Mouse (Mus musculus): Measurements from ENCODE around the gene Frmd6. TPM values are rescaled to one million over a fixed set of nuclear protein-coding genes. Genes with fewer than 3 reads are reported as not detected.

The Frmd6 gene
- total and polyA plus RNA-seq, 3 experiments = 2.5 to 4.5 (median 3.5) TPM

GRCm38 (mm10) chr12:70884973-70885372 lies 59.7 kb downstream of the Frmd6 start:
- H3K36me3 ChIP-seq (replicated peaks in 1 of 2; ENCODE audit: control insufficient read depth in 1 of 2, insufficient read depth in 1 of 2, low read length in 1 of 2) = peaks cover 0 to 22% of the 10 kb centered on the region in 2 experiments
- in situ Hi-C loops (cut with MboI; ENCODE audit: low pct_ligation_motif_present, low pct_unique_long_range_greater_than_20kb, low sequenced_read_pairs) (no loop called here), dilution Hi-C loops (cut with MboI; ENCODE audit: extremely low pct_ligation_motif_present, extremely low pct_unique_long_range_greater_than_20kb, low sequenced_read_pairs) (no loop called here)
- H3K4me2 ChIP-seq (ENCODE audit: insufficient read depth, low read depth, poor library complexity, severe bottlenecking) = no peak overlapping the region
- no peaks in the 10 kb centered on the region for H3K9me3 ChIP-seq (replicated peaks; ENCODE audit: low read length)
- no peaks in the 10 kb centered on the region for H3K79me2 ChIP-seq (replicated peaks; ENCODE audit: control insufficient read depth, extremely low read depth, insufficient read depth, poor library complexity, severe bottlenecking)
- no peak overlapping the region for H3K27ac ChIP-seq (ENCODE audit: insufficient read depth, low read depth)
- no peaks in the 10 kb centered on the region for H3K27me3 ChIP-seq (replicated peaks)
- DNase-seq (ENCODE audit: extremely low read depth) = no peak
- no peak for TF ChIP-seq MAFK (IDR thresholded peaks at IDR 0.05; ENCODE audit: insufficient replicate concordance, low read length)
- no peak for TF ChIP-seq POLR2AphosphoS2 (IDR thresholded peaks at IDR 0.05; ENCODE audit: low read depth, low read length)
- TF ChIP-seq SIN3A (IDR thresholded peaks at IDR 0.05; ENCODE audit: low read length) = no peak
- TF ChIP-seq MXI1 (IDR thresholded peaks at IDR 0.05; ENCODE audit: low read depth, low read length) = no peak
- TF ChIP-seq ZMIZ1 (IDR thresholded peaks at IDR 0.05; ENCODE audit: low read depth, low read length) = no peak
- TF ChIP-seq PAX5 (IDR thresholded peaks at IDR 0.05; ENCODE audit: low read length) = no peak
- TF ChIP-seq USF1 (IDR thresholded peaks at IDR 0.05; ENCODE audit: low read depth, low read length) = no peak
- no peak for TF ChIP-seq NRF1 (IDR thresholded peaks at IDR 0.05; ENCODE audit: low read depth, low read length)
- TF ChIP-seq ETS1 (conservative IDR thresholded peaks at IDR 0.05; ENCODE audit: low read depth, low read length) = no peak
- peaks cover 2 to 8% of the 10 kb centered on the region in 2 experiments for H3K4me1 ChIP-seq (ENCODE audit: control insufficient read depth in 1 of 2, insufficient read depth in 2 of 2)
- H3K4me3 ChIP-seq (replicated peaks in 1 of 3; ENCODE audit: low read depth in 2 of 3, low read length in 2 of 3, poor library complexity in 1 of 3) = no peak overlapping the region
- H3K9ac ChIP-seq (ENCODE audit: insufficient read depth, low read depth) = no peak overlapping the region

GRCm38 (mm10) chr12:70885576-70885975 lies 60.3 kb downstream of the Frmd6 start:
- Histone ChIP-seq H3K9ac (ENCODE audit: insufficient read depth, low read depth) (no peak overlapping the region), H3K4me1 (ENCODE audit: control insufficient read depth in 1 of 2, insufficient read depth in 2 of 2) (peaks cover 5 to 7% of the 10 kb centered on the region in 2 experiments; a peak in 3 of 4 replicates), H3K4me3 (replicated peaks in 1 of 3; ENCODE audit: low read depth in 2 of 3, low read length in 2 of 3, poor library complexity in 1 of 3) (no peak overlapping the region), H3K4me2 (ENCODE audit: insufficient read depth, low read depth, poor library complexity, severe bottlenecking) (no peak overlapping the region), H3K79me2 (replicated peaks; ENCODE audit: control insufficient read depth, extremely low read depth, insufficient read depth, poor library complexity, severe bottlenecking) (no peaks in the 10 kb centered on the region), H3K27me3 (replicated peaks) (no peaks in the 10 kb centered on the region), H3K36me3 (replicated peaks in 1 of 2; ENCODE audit: control insufficient read depth in 1 of 2, insufficient read depth in 1 of 2, low read length in 1 of 2) (peaks cover 0 to 27% of the 10 kb centered on the region in 2 experiments), H3K27ac (ENCODE audit: insufficient read depth, low read depth) (no peak overlapping the region), H3K9me3 (replicated peaks; ENCODE audit: low read length) (no peaks in the 10 kb centered on the region)
- dilution Hi-C loops (cut with MboI; ENCODE audit: extremely low pct_ligation_motif_present, extremely low pct_unique_long_range_greater_than_20kb, low sequenced_read_pairs) (no loop called here), in situ Hi-C loops (cut with MboI; ENCODE audit: low pct_ligation_motif_present, low pct_unique_long_range_greater_than_20kb, low sequenced_read_pairs) (no loop called here)
- TF ChIP-seq TBP (conservative IDR thresholded peaks at IDR 0.05; ENCODE audit: low read depth, low read length) (no peak), RAD21 (IDR thresholded peaks at IDR 0.05; ENCODE audit: low read depth, low read length) (no peak), USF1 (IDR thresholded peaks at IDR 0.05; ENCODE audit: low read depth, low read length) (no peak), POLR2A (IDR thresholded peaks at IDR 0.05; ENCODE audit: low read depth, low read length) (no peak), ZKSCAN1 (IDR thresholded peaks at IDR 0.05; ENCODE audit: borderline replicate concordance, low read depth, low read length) (no peak), NRF1 (IDR thresholded peaks at IDR 0.05; ENCODE audit: low read depth, low read length) (no peak), JUND (conservative IDR thresholded peaks at IDR 0.05; ENCODE audit: low read depth, low read length) (no peak), SIN3A (IDR thresholded peaks at IDR 0.05; ENCODE audit: low read length) (no peak), GABPA (IDR thresholded peaks at IDR 0.05; ENCODE audit: insufficient replicate concordance, low read depth, low read length) (no peak), RCOR1 (conservative IDR thresholded peaks at IDR 0.05; ENCODE audit: low read depth, low read length) (no peak)
- no peak for DNase-seq (ENCODE audit: extremely low read depth)
